Mouse (Mus musculus): ENCODE measurements around the gene Vegfc.

Vegfc gene

GRCm38 (mm10) chr8:54216250-54216649, 138.8 kb downstream of the Vegfc start:
- no peak for DNase-seq

GRCm38 (mm10) chr8:54228801-54229204, 151.4 kb downstream of the Vegfc start:
- DNase-seq: peak; percentile 19

GRCm38 (mm10) chr8:54230638-54231037, 153.2 kb downstream of the Vegfc start:
- no peak for DNase-seq

- no peak for DNase-seq
These were observed 155.9 kb downstream of the Vegfc start for GRCm38 (mm10) chr8:54233316-54233715.
